Mouse (Mus musculus): ENCODE results near the gene Hoxd4.

Gene Hoxd4

GRCm38 (mm10) chr2:74747661-74748141, 36.0 kb downstream of the Hoxd4 start:
- DNase-seq = no peak

GRCm38 (mm10) chr2:74748436-74748995, 36.8 kb downstream of the Hoxd4 start:
- no peak for DNase-seq

DNA sequence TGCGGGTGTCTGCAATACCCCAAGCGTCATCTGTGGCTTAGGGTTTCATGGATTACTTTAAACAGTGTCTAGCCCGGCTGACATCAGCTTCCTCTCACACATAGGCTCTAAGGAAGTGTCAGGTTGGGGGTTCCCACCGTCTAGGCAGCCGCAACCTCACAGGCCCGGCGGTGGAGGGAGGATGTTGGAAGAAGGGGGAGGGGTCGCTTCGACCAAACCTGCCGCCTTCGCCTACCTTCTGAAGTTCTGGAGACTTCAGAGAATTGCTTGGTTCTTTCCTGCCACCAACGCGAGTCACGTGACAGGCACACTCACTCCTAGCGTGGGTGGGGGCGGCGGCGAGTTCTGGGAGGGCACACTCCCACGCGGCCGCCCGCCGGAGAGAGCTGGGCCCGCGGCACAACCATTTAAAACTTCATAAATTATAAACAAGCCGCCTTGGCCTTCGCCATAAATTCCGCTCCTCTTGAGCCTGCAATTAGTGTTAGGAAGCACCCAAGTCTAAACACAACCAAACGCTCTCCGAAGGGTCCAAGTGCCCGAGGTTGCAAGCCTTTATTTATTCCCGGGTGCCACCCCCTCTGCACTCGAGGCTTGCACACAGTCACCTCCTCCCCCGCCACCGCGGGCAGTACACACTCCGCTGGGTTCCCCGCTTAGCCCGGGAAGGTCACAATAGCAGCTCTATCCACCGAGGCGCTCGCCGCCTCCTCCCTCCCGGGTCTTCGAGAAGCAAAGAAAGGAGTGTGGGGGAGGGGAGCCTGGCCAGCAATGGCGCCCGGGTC, 37.8 kb downstream of the Hoxd4 start:
- DNase-seq = peak in 1 of 2 experiments; percentile 20

DNA sequence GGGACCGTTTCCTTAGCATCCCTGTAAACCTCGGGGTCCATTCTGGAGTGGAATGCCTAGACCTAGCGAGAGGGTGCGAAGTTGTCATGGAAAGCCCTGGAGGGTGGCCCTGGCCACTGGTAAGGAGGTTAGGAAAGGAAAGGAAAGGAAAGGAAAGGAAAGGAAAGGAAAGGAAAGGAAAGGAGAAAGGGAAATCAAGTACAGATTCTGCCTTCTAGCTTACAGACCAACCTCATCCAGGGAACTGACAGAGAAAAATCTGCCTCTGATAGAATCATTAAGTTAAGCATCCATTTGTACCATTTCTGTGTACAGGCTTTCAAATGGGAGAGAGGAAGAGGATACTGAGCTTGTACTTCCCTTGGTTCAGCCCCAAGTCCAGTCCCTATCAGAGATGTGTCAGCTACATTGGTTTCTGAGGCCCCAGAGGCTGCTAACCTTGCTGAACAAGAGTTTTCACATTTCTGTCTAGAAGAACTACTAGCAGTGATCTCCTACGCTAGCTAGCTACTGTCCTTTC, 39.1 kb downstream of the Hoxd4 start:
- no peak for DNase-seq

GRCm38 (mm10) chr2:74751861-74752260, 40.1 kb downstream of the Hoxd4 start:
- DNase-seq = no peak

DNA sequence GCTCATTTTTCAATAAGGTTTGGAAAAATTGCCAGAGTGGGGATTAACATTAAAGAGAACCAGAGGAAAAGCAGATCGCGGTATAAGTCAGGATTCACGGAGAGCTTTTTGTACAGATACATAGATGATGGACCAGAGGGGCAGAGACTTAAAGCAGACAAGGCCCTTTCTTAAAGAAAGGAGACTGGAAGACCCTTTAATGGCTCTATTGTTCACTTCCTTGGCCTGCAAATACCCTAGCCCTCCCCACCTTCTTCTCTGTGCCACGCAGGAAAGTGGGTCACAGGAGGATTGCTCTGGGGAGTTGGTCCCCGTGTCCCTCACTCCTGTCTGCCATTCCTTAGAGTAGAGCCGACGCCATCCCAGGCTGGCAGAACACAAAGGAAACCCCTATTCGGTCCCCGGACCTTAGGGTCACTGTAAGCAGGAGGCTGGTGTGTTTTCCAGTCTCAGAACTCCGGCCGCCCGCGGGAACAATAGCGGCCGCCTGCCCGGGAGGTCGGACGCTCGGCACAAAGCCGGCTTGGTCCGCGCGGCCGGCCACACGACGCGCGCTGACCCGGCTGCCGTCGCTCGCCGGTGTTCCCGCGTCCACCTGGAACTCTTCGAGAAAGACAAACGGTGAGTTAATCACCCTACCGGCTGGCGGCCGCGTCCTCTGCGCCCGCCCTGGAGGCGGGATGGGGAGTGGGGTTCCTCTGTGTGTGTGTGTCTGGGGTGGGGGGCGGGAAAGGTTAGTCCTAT, 40.9 kb downstream of the Hoxd4 start:
- DNase-seq = no peak

DNA sequence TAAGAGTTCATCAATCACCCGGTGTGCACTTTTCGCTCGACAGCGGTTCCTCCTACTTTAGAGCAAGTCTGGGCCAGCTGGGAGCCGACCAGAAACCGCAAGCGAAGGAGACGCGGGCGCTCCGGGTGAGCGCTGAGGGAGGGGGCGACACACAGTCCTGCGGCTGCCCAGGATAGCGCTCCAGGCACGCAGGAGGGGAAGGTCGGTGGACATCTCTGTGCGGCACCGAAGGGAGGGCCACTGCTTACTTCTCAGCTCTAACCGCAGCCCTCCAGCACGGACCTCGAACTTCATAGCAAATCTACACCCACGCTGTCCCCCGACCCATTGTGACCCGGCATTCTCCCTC, 41.4 kb downstream of the Hoxd4 start:
- DNase-seq = no peak

- no peak for DNase-seq
These were observed 42.0 kb downstream of the Hoxd4 start for GRCm38 (mm10) chr2:74753711-74754110.

DNA sequence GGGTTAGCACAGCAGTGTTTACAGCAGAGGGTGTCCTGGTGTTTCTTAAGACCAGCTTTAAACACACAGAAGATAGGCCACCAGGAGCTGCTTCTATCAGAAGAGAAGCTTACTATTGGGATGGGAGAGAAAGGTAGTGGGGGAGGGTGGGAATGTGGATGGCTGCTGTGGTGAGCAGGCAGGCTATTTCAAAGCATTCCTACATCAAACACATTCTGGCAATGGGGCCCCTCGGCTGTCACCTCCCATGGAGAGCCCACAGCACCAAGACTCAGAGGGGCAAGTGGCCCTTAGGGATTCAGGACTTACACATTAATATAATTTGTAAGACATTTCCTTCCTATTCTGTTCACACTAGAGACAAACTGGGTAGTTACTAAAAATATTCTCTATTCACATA, 48.4 kb downstream of the Hoxd4 start:
- DNase-seq = no peak

DNA sequence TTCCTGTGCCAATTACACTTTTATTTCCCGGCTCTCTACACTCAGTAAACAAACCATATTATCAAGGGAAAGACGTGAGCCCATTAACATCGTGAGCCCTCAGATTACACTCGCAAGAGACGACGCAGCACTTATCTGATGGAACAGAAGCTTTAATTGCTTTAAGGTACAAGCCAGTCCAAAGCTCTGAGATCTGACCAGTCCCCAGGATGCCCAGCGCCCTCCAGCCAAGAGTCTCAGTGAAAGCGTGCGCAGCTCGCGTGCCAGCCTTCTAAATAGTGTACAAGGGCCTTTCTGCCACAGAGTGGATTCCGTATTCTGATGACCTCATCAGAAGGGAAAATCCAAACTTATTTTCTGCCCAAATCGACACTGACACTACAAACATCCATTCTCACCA, 50.2 kb downstream of the Hoxd4 start:
- DNase-seq = no peak

DNA sequence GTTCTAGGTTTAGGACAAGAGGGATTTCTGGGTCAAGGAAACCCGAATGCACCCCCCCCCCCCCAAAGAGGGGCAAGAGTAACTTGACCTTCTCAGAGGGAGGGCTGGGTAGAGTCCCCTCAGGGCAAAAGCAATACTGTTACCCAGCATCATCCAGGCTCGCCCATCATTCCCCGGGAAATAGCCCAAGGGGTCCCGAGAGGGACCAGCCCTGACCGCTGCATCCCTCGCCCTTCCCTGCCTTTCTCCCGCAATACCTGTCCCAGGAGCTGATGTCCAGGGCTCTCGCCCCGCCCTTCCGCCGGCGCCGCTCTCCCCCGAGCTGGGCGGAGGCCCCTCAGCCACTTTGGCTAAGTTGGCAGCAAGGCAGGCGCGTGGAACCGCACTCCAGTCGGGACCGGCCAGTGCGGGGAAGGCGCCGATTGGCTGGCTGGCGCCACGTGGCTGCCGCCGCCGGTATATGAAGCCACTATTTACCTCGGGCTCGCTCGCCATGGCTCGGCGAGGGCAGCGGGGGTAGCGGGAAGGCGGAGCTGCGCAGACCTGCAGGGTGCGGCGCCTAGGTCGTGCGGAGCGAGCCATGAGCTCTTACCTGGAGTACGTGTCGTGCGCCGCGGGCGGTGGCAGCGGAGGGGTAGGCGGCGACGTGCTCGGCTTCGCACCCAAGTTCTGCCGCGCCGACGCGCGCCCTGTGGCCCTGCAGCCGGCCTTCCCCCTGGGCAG, 51.0 kb downstream of the Hoxd4 start, which contains the start of gene Hoxd1:
TSS of gene Hoxd1 (plus strand) at position 459 of the 723 bp plus-strand sequence.
- DNase-seq = no peak

DNA sequence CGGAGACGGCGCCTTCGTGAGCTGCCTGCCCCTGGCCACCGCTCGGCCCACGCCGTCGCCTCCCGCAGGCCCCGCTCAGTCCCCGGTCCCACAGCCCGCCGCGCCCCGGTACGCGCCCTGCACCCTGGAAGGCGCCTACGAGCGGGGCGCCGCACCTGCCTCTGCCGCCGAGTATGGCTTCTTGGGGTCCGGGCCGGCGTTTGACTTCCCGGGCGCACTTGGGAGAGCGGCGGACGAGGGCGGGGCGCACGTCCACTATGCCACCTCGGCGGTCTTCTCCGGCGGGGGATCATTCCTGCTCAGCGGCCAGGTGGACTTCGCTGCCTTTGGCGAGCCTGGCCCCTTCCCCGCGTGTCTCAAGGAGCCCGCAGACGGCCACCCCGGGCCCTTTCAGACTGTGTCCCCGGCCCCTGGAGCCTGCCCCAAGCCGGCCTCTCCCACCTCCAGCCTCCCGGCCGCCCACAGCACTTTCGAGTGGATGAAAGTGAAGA, 51.6 kb downstream of the Hoxd4 start:
- no peak for DNase-seq

- DNase-seq = no peak
These were observed 52.2 kb downstream of the Hoxd4 start for GRCm38 (mm10) chr2:74763976-74764375.

GRCm38 (mm10) chr2:74774359-74774758, 62.6 kb downstream of the Hoxd4 start:
- no peak for DNase-seq

- no peak for DNase-seq
These were observed 66.0 kb downstream of the Hoxd4 start for GRCm38 (mm10) chr2:74777536-74778275.
